Mouse (Mus musculus) erythroblast, embryonic 14.5 days (primary cell): ENCODE measurements at regions not wholly inside any gene's neighbourhood (a gene's known extent, or its start where the extent isn't known, plus 50 kb on each side); places are given as distances from the start of the nearest gene placed in this dataset.

Experiments
- H3K27me3 ChIP-seq: 2 replicates; pipeline ENCODE4 v1.6.1; 2012; ENCODE audit warnings: inconsistent platforms; ENCODE audit not compliant: control insufficient read depth
- H3K36me3 ChIP-seq: 2 replicates; pipeline ENCODE4 v1.6.1; 2012; ENCODE audit warnings: mild to moderate bottlenecking, inconsistent platforms; ENCODE audit not compliant: control insufficient read depth
- H3K4me1 ChIP-seq: 2 replicates; pipeline ENCODE4 v1.6.1; 2012; ENCODE audit warnings: inconsistent platforms; ENCODE audit not compliant: control insufficient read depth
- H3K4me3 ChIP-seq: replicated peaks from 2 replicates; pipeline ENCODE3; 2012; ENCODE audit warnings: moderate library complexity, mild to moderate bottlenecking, inconsistent platforms
- H3K9me3 ChIP-seq: 2 replicates; pipeline ENCODE4 v1.6.1; 2012; ENCODE audit warnings: low read length, inconsistent platforms, mixed read lengths; ENCODE audit not compliant: control insufficient read depth
- GATA1 ChIP-seq: IDR thresholded peaks from 2 replicates; pipeline ENCODE4 v1.6.1; 2012; ENCODE audit warnings: low read length, inconsistent platforms, mixed read lengths
- TAL1 ChIP-seq: IDR thresholded peaks from 3 replicates; pipeline ENCODE4 v1.6.1; 2012; ENCODE audit warnings: low read length, inconsistent platforms, mixed read lengths

DNA sequence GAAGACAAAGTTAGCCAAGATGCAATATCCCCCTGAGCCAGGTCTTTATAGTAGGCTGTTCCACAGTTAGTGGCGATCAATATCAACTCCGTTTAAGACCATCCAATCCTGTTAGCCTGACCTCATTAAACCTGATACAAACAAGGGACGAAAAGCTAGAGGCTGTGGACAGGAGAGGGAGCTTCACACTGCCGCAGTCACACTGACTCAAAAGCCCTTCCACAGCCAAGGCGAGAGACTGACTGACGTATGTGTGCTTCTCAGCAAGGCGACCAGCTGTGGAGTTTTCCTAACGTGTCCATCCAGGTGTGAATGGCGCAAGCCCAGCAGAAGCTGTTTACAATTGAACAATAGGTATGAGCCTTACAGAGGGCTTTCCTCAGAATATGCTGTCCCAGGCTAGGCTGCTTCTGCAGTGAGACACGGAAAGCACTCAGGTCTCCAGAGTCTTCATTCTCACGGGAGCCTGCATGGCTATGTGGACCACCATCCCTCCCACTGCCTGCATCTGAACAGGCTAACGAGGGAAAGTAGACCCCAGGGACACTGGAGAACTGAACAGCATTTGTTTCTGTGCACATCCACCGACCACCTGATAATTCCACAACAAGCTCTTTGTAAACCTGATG, 224.7 kb upstream of the Pgrmc2 start:
- no peaks in the 10 kb centered on the region for H3K36me3 ChIP-seq
- H3K4me3 ChIP-seq = no peak overlapping the region
- no peaks in the 10 kb centered on the region for H3K9me3 ChIP-seq
- no peaks in the 10 kb centered on the region for H3K4me1 ChIP-seq
- H3K27me3 ChIP-seq = no peaks in the 10 kb centered on the region
- TF ChIP-seq GATA1 = no peak

DNA sequence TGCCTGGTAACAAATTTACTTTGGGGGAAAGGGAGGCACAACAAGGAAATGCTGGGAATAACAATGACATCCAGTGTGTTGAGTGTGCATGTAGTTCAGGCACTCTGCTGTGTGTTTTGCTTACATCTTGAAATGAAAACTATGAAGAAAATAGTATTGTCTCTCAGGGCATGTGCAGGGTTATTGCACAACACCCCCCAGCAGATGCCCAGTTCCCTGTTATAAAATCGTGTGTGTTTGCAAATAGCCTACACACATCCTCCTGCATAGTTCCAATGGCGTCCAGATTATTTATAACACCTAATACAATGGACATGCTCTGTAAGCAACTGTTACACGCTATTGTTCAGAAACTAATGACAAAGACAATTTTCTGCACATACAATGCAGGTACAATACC, 220.0 kb upstream of the Pgrmc2 start:
- no peaks in the 10 kb centered on the region for H3K9me3 ChIP-seq
- H3K27me3 ChIP-seq = no peaks in the 10 kb centered on the region
- TF ChIP-seq GATA1 = no peak
- TF ChIP-seq TAL1 = no peak
- H3K4me1 ChIP-seq = no peaks in the 10 kb centered on the region
- H3K36me3 ChIP-seq = no peaks in the 10 kb centered on the region
- H3K4me3 ChIP-seq = no peak overlapping the region

DNA sequence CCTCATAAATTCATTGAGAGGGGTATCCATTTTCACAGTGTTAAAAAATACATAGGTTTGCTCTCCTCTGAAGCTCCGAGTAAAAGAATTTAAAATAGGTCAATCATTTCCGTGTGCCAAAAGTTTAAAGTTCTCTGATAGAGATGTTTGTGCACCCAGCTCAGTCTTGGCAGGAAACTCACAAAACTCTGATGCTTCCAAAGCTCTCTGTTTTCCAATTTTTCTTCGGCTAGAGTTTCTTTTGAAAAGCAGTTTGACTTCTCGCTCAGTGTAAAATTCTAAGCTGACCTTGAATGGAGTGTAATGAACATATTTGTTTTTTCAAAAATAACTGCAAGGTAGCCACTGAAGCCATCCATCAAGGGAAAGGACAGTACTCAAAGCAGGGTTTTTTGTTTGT, 215.9 kb upstream of the Pgrmc2 start:
- H3K4me1 ChIP-seq = no peaks in the 10 kb centered on the region
- no peaks in the 10 kb centered on the region for H3K36me3 ChIP-seq
- no peaks in the 10 kb centered on the region for H3K27me3 ChIP-seq
- TF ChIP-seq TAL1 (no peak), GATA1 (no peak)
- H3K4me3 ChIP-seq = no peak overlapping the region
- H3K9me3 ChIP-seq = no peaks in the 10 kb centered on the region

DNA sequence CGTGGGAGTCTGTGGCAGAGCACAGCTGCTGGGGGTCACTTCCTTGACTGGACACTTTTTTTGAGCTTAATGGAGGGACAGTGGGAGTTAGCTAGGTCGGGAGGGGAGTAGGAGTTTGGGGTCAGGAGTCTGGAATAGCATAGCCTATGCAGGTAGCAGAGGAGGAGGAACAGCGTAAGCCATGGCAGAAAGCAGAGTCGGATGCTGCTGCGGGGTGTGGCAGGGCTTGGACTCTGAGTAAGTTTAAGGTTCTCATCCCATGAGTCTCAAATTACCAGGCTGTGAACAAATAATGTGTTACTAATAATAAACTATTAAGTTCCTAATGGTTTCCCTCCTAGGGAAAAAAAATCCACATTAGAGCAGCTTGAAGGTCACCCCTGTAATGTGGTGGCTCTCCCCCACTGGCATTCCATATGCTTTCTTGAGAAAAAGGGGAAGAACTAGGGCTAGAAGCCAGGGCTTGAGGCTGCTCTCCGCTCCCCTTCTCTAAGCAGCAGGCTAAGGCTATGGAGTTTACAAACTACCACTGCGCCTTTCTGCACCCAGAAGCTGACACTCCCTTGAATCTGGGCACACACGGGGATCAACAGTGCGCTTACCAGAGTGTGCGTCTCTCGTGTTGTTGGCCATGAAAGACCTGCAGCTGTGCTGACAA, 213.4 kb upstream of the Pgrmc2 start:
- H3K4me3 ChIP-seq = no peak overlapping the region
- no peaks in the 10 kb centered on the region for H3K9me3 ChIP-seq
- H3K4me1 ChIP-seq = no peaks in the 10 kb centered on the region
- TF ChIP-seq TAL1 (no peak), GATA1 (no peak)
- H3K36me3 ChIP-seq = no peaks in the 10 kb centered on the region
- no peaks in the 10 kb centered on the region for H3K27me3 ChIP-seq

DNA sequence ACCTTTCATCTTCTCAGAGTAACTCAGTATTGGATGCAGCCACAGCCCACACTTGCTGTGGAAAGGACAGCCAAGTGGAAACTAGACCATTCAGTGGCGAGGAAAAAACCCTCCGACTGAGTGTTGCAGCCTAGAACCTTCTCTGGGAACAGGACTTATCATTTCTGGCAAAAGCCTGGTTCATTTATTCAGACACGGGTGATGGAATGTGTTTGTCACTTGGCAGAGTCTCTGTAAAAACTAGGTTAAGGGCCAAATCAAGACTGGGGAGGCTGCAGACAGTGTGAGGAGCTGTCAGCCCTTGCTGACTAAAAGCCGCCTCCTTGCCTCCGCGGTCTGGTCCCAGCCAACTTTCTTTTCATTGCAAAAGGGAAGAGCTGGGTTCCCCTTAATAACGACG, 212.3 kb upstream of the Pgrmc2 start:
- no peaks in the 10 kb centered on the region for H3K27me3 ChIP-seq
- no peaks in the 10 kb centered on the region for H3K9me3 ChIP-seq
- no peaks in the 10 kb centered on the region for H3K36me3 ChIP-seq
- no peak overlapping the region for H3K4me3 ChIP-seq
- H3K4me1 ChIP-seq = no peaks in the 10 kb centered on the region
- no peak for TF ChIP-seq GATA1
- no peak for TF ChIP-seq TAL1

DNA sequence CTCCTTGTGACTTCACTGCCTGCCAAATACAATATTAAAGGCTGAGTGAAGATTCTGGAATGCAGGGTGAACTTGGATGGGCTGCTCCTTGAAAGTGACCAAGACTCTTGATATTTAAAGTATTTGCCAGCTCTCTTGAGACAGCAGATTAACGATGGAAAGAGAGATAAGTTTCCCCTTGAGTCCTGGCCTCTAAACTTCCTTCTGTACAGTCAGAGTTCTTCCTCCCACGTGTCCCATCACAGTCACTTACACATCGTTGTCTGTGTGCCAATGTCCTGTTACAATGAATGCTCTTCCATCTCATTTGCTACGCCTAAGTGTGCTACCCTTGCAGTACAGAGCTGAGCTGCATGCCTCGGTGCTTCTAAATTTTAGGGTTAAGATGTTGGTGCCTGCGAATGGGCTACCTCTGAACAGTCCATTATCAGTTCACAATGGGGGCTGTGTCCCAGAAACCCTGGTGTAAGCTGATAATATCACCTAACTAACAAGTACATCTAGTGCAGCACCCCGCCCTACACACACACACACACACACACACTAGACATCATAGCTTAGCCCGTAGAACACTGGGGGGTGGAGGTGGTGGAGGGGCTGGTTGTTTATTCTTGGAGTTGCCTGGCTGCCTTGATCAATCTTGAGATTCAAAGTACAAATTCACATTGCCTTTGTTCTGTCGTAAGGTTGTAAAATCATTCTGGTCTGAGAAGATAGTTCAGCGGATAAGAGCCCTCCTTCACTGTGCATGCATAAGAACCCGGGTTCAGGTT, 207.9 kb upstream of the Pgrmc2 start:
- Histone ChIP-seq H3K4me1 (no peaks in the 10 kb centered on the region), H3K36me3 (no peaks in the 10 kb centered on the region), H3K9me3 (no peaks in the 10 kb centered on the region), H3K27me3 (no peaks in the 10 kb centered on the region), H3K4me3 (no peak overlapping the region)
- no peak for TF ChIP-seq TAL1
- TF ChIP-seq GATA1 = no peak

DNA sequence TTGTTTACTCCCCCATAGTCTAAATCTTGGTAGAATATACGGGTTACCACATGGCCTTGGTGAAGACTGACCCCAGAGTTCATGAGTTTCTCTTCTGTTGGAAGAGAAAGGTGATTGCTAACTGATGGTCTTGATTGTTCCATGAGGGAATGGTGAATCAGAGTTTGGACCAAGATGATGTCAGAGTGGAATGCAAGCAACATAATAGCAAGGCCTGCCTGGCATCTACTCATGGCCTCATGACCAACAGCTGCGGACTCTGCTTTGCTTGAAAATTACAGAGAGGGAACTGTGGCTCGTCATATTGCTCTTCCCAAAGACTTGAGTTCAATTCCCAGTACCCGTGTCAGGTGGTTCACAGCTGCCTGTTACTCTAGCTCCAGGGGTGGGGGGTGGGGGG, 205.9 kb upstream of the Pgrmc2 start:
- no peak for TF ChIP-seq GATA1
- no peak for TF ChIP-seq TAL1
- H3K27me3 ChIP-seq = no peaks in the 10 kb centered on the region

DNA sequence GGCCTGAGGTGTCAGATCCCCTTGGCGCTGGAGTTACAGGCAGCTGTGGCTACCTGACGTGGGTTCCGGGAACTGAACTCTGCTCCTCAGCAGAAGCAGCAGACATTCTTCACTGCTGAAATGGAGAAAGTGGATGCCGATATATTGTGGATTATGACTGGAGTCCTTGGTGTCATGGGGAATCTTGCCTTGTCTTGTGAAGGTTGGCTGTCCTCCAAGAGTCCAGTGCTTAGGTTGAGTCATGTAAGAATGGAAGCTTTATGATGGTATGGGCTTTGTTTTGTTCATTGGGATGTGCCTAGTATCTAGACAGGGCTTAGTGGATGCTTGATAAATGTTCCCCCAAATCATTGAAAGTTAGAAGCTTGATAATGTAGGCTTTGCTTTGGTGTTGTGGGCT, 205.2 kb upstream of the Pgrmc2 start:
- no peaks in the 10 kb centered on the region for H3K36me3 ChIP-seq
- TF ChIP-seq TAL1 (no peak), GATA1 (no peak)
- H3K4me1 ChIP-seq = no peaks in the 10 kb centered on the region
- H3K9me3 ChIP-seq = no peaks in the 10 kb centered on the region
- H3K27me3 ChIP-seq = no peaks in the 10 kb centered on the region
- no peak overlapping the region for H3K4me3 ChIP-seq

More for the DNA sequence above, 205.9 kb upstream of the Pgrmc2 start:
- Histone ChIP-seq H3K9me3 (no peaks in the 10 kb centered on the region), H3K4me3 (no peak overlapping the region), H3K4me1 (no peaks in the 10 kb centered on the region), H3K36me3 (no peaks in the 10 kb centered on the region)

DNA sequence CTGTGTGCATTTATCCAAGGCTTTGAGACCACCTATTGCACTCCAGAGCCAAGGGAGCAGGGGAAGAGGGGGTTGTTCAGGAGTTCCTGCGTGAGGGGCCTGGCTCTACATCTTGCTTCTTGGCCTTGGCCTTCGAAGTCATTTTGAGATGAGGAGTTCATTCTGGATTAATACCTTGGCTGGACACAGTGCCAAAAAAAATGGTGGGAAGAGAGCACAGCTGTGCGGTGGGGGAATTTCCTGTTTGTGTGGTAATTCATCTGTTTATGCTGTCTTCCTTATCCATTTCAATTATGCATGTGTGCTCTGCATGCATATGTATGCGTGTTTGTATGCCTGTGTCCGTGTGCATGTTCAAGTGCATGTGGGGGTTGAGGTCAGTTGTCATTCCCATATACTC, 202.5 kb upstream of the Pgrmc2 start:
- H3K4me1 ChIP-seq = no peaks in the 10 kb centered on the region
- no peak overlapping the region for H3K4me3 ChIP-seq
- no peaks in the 10 kb centered on the region for H3K9me3 ChIP-seq
- TF ChIP-seq GATA1 (no peak), TAL1 (no peak)
- H3K27me3 ChIP-seq = no peaks in the 10 kb centered on the region
- no peaks in the 10 kb centered on the region for H3K36me3 ChIP-seq
